Comparison of ENCODE assay signal across 25 mouse cellular contexts in the genomic region with DNA sequence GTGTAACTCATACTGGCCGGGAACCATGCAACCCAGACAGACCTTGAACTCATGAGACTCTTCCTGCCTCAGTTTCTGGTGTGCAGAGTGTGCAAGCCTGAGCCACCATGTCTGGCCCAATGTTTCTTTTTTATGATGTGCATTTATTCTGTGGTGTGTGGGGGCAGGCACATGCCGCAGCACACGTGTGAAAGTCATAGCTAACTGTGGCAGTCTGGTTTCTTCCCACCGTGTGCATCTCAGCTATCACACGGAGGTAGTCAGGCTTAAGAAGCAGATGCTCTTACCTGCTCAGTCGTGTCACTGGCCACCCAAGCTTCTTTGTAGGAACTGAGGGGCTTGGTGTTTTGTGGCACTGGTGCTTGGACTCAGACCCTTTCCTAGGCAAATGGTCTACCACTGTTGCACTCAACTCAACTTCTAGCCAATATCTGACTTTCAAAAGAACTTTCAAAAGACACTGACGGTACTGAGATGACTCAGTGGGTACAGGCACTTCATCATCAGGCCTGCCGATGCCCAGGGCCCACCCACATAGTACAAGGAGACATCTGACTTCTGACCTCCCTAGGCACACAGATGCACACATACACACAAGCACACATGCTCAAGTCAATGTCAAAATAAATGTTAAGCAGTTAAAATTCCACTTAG. TPM values are rescaled to one million over a fixed set of nuclear protein-coding genes. Genes with fewer than 3 reads are reported as not detected.
DNase-seq lines count a peak whose midpoint lies in the region; TF ChIP-seq lines count a peak whose summit lies in the region.
"Had no signal": no experiment of that assay in that cellular context is flagged by ENCODE, and none has a peak within 500 bp of the region (broad histone marks: within the 10 kb centered on the region; RNA-seq: fewer than 3 reads in every experiment).

No protein-coding gene starts in this region.

- H3K4me3 ChIP-seq in CH12.LX (replicated peaks in 1 of 3; ENCODE audit: low read depth in 2 of 3, low read length in 2 of 3, poor library complexity in 1 of 3): no peak overlapping the region
- no peak overlapping the region for H3K4me3 ChIP-seq in small intestine, adult 2 months (ENCODE audit: low read depth, low read length)
- H3K4me3 ChIP-seq: embryonic facial prominence, embryonic 13.5 days; embryonic facial prominence, embryonic 15.5 days; erythroblast, embryonic 14.5 days; forebrain, embryonic 10.5 days; forebrain, embryonic 12.5 days had no signal

- in situ Hi-C loops in CH12.LX (cut with MboI; ENCODE audit: low pct_ligation_motif_present, low pct_unique_long_range_greater_than_20kb, low sequenced_read_pairs): loop anchor here (10.0 kb wide), 1 partner anchor 162 kb away; no protein-coding TSS in a partner anchor

- TF ChIP-seq RAD21 in CH12.LX (IDR thresholded peaks at IDR 0.05; ENCODE audit: low read depth, low read length): no peak

- H3K9me3 ChIP-seq in CH12.LX (replicated peaks; ENCODE audit: low read length): no peaks in the 10 kb centered on the region
- H3K9me3 ChIP-seq: embryonic facial prominence, embryonic 13.5 days; embryonic facial prominence, embryonic 15.5 days; forebrain, embryonic 10.5 days; forebrain, embryonic 12.5 days had no signal

- H3K4me1 ChIP-seq in CH12.LX (ENCODE audit: control insufficient read depth in 1 of 2, insufficient read depth in 2 of 2): peaks cover 18 to 23% of the 10 kb centered on the region in 2 experiments
- peaks cover 53% of the 10 kb centered on the region for H3K4me1 ChIP-seq in small intestine, adult 2 months (ENCODE audit: control insufficient read depth, insufficient read depth, insufficient read length, low read length)

- H3K79me2 ChIP-seq in CH12.LX (replicated peaks; ENCODE audit: control insufficient read depth, extremely low read depth, insufficient read depth, poor library complexity, severe bottlenecking): no peaks in the 10 kb centered on the region

- H3K27ac ChIP-seq in CH12.LX (ENCODE audit: insufficient read depth, low read depth): no peak overlapping the region
- peak overlapping the region; percentile 91; the same call in 1 of the 2 replicates for H3K27ac ChIP-seq in small intestine, adult 2 months (ENCODE audit: insufficient read depth, low read depth, low read length)
- H3K27ac ChIP-seq: embryonic facial prominence, embryonic 13.5 days; embryonic facial prominence, embryonic 15.5 days; forebrain, embryonic 10.5 days; forebrain, embryonic 12.5 days had no signal

- dilution Hi-C loops in CH12.LX (cut with MboI; ENCODE audit: extremely low pct_ligation_motif_present, extremely low pct_unique_long_range_greater_than_20kb, low sequenced_read_pairs): no loop called here

- TF ChIP-seq CTCF in CH12.LX (conservative IDR thresholded peaks at IDR 0.05 in 1 of 2, IDR thresholded peaks at IDR 0.05 in 1 of 2; ENCODE audit: low read depth in 2 of 2, low read length in 2 of 2): no peak
- no peak for TF ChIP-seq CTCF in small intestine, adult 2 months (IDR thresholded peaks at IDR 0.05; ENCODE audit: extremely low read depth, insufficient read length, insufficient replicate concordance, low read depth, low read length)

- no peak for TF ChIP-seq POLR2A in CH12.LX (IDR thresholded peaks at IDR 0.05; ENCODE audit: low read depth, low read length)
- no peak for TF ChIP-seq POLR2A in small intestine, adult 2 months (IDR thresholded peaks at IDR 0.05; ENCODE audit: low read depth, low read length)

- peaks cover 10% of the 10 kb centered on the region for H3K27me3 ChIP-seq in CH12.LX (replicated peaks)
- H3K27me3 ChIP-seq in small intestine, adult 2 months (ENCODE audit: control insufficient read depth, insufficient read depth, low read length): no peaks in the 10 kb centered on the region
- H3K27me3 ChIP-seq: embryonic facial prominence, embryonic 15.5 days had no signal

- H3K36me3 ChIP-seq in CH12.LX (replicated peaks in 1 of 2; ENCODE audit: control insufficient read depth in 1 of 2, insufficient read depth in 1 of 2, low read length in 1 of 2): peaks cover 0 to 10% of the 10 kb centered on the region in 2 experiments
- H3K36me3 ChIP-seq in small intestine, adult 2 months (ENCODE audit: control insufficient read depth, insufficient read depth, low read length): no peaks in the 10 kb centered on the region
- H3K36me3 ChIP-seq: embryonic facial prominence, embryonic 13.5 days; embryonic facial prominence, embryonic 15.5 days; forebrain, embryonic 10.5 days; forebrain, embryonic 12.5 days had no signal

- peak; percentile 47 for DNase-seq in CD4-positive helper T cell, adult 2 months (ENCODE audit: low read depth, low spot score)
- DNase-seq in CH12.LX (ENCODE audit: extremely low read depth): peak; percentile 19
- no peak for DNase-seq in gastrocnemius, adult 8-10 months (ENCODE audit: low spot score in 2 of 2)
- DNase-seq in gastrocnemius, postnatal 4 days (ENCODE audit: low spot score in 2 of 2): no peak
- DNase-seq: adrenal gland, adult 2 months; adrenal gland, postnatal 10 days; adrenal gland, postnatal 25 days; cerebellum, adult 11 months; cerebellum, adult 8-10 months; cerebellum, adult 9-11 months; cerebellum, postnatal 14 days; cerebellum, postnatal 36 days; embryo, embryonic 11 days had no signal

- no peak overlapping the region for H3K9ac ChIP-seq in CH12.LX (ENCODE audit: insufficient read depth, low read depth)
- H3K9ac ChIP-seq: embryonic facial prominence, embryonic 13.5 days; embryonic facial prominence, embryonic 15.5 days; forebrain, embryonic 12.5 days had no signal

- 82% methylated on average over 8 of the region's 8 CpGs for whole genome bisulfite sequencing in small intestine, adult 2 months

- H3K4me2 ChIP-seq in CH12.LX (ENCODE audit: insufficient read depth, low read depth, poor library complexity, severe bottlenecking): no peak overlapping the region
- H3K4me2 ChIP-seq: embryonic facial prominence, embryonic 13.5 days; embryonic facial prominence, embryonic 15.5 days; forebrain, embryonic 12.5 days had no signal

- TF ChIP-seq EP300 in CH12.LX (IDR thresholded peaks at IDR 0.05; ENCODE audit: low read length): no peak

TF ChIP-seq in CH12.LX, 34 proteins besides CTCF, POLR2A, EP300 and RAD21 (continues in another document):
- TF ChIP-seq CHD1 (IDR thresholded peaks at IDR 0.05; ENCODE audit: low read depth, low read length) (no peak), ZMIZ1 (IDR thresholded peaks at IDR 0.05; ENCODE audit: low read depth, low read length) (no peak), USF2 (conservative IDR thresholded peaks at IDR 0.05; ENCODE audit: low read depth, low read length) (no peak), E2F4 (IDR thresholded peaks at IDR 0.05; ENCODE audit: insufficient replicate concordance, low read depth, low read length) (no peak), ELF1 (IDR thresholded peaks at IDR 0.05; ENCODE audit: low read depth, low read length) (no peak), NELFE (IDR thresholded peaks at IDR 0.05; ENCODE audit: low read depth, low read length) (no peak), ZKSCAN1 (IDR thresholded peaks at IDR 0.05; ENCODE audit: borderline replicate concordance, low read depth, low read length) (no peak), HCFC1 (IDR thresholded peaks at IDR 0.05; ENCODE audit: low read depth, low read length) (no peak), PAX5 (IDR thresholded peaks at IDR 0.05; ENCODE audit: low read length) (no peak), MXI1 (IDR thresholded peaks at IDR 0.05; ENCODE audit: low read depth, low read length) (no peak), ETS1 (conservative IDR thresholded peaks at IDR 0.05; ENCODE audit: low read depth, low read length) (no peak), BHLHE40 (IDR thresholded peaks at IDR 0.05; ENCODE audit: low read depth, low read length) (peak; percentile 57), MEF2A (IDR thresholded peaks at IDR 0.05; ENCODE audit: borderline replicate concordance, low read depth, low read length) (no peak), ZC3H11A (IDR thresholded peaks at IDR 0.05; ENCODE audit: low read depth, low read length) (no peak), POLR2AphosphoS2 (IDR thresholded peaks at IDR 0.05; ENCODE audit: low read depth, low read length) (no peak), MYC (IDR thresholded peaks at IDR 0.05; ENCODE audit: low read depth, low read length) (no peak), IRF4 (IDR thresholded peaks at IDR 0.05; ENCODE audit: low read depth, low read length) (peak; percentile 81), SIN3A (IDR thresholded peaks at IDR 0.05; ENCODE audit: low read length) (no peak), MAX (IDR thresholded peaks at IDR 0.05; ENCODE audit: low read length) (no peak)

RNA-seq across cellular contexts. Expression of a gene that starts 2.7 kb away (rescaled TPM):
- total RNA-seq in CH12.LX (2012; rRNA removed) (0.81 and 0.97 TPM in 2 replicates), CH12.LX (2014; rRNA removed) (0.11 TPM in 1 of 2 replicates, not detected in the other)
- polyA plus RNA-seq in CH12.LX (2012; ENCODE audit: insufficient read length, low read depth): 0.24 TPM in 1 of 2 replicates, not detected in the other
- 1.0 and 2.3 TPM in 2 replicates for polyA plus RNA-seq in small intestine, adult 2 months (2012; rRNA removed)
- total RNA-seq in gastrocnemius, adult 8-10 months (2022): under 1 TPM in 1 of 4 experiments, not detected in 3; 0.09 TPM
- not detected for total RNA-seq in gastrocnemius, postnatal 4 days (2021)
- total RNA-seq: common myeloid progenitor, adult 5-6 weeks had no signal
- polyA plus RNA-seq: embryonic facial prominence, embryonic 11.5 days; erythroblast, embryonic 14.5 days had no signal

RNA-seq across cellular contexts. Expression of a gene that starts 2.8 kb away (rescaled TPM):
- 9.2 and 11.1 TPM in 2 replicates for total RNA-seq in CH12.LX (2012; rRNA removed)
- total RNA-seq in CH12.LX (2014; rRNA removed): 1.4 and 1.7 TPM in 2 replicates
- 4.6 and 6.9 TPM in 2 replicates for polyA plus RNA-seq in CH12.LX (2012; ENCODE audit: insufficient read length, low read depth)
- polyA plus RNA-seq in small intestine, adult 2 months (2012; rRNA removed): 28.4 and 65.8 TPM in 2 replicates
- total RNA-seq in gastrocnemius, adult 8-10 months (2022): 1 to 10 TPM; 1.4 to 3.8 (median 2.3) TPM
- total RNA-seq in gastrocnemius, postnatal 4 days (2021): 1 to 10 TPM; 2.0 to 3.2 TPM
- polyA plus RNA-seq: erythroblast, embryonic 14.5 days had no signal

RNA-seq across cellular contexts. Expression of a gene that starts 11.5 kb away (rescaled TPM):
- total RNA-seq in CH12.LX (2012; rRNA removed) (not detected in 2 replicates), CH12.LX (2014; rRNA removed) (not detected in 2 replicates)
- 0.23 and 0.67 TPM in 2 replicates for polyA plus RNA-seq in CH12.LX (2012; ENCODE audit: insufficient read length, low read depth)
- polyA plus RNA-seq in small intestine, adult 2 months (2012; rRNA removed): 0.06 TPM in 1 of 2 replicates, not detected in the other
- not detected for total RNA-seq in gastrocnemius, adult 8-10 months (2022)
- total RNA-seq in gastrocnemius, postnatal 4 days (2021): not detected
- total RNA-seq: adrenal gland, adult 2 months; adrenal gland, postnatal 10 days; adrenal gland, postnatal 25 days; adrenal gland, postnatal 4 days; common myeloid progenitor, adult 5-6 weeks; ES-E14 had no signal
- polyA plus RNA-seq: adrenal gland, adult 2 months; embryonic facial prominence, embryonic 11.5 days; erythroblast, embryonic 14.5 days had no signal

RNA-seq across cellular contexts. Expression of a gene that starts 15.7 kb away (rescaled TPM):
- 49.9 and 53.8 TPM in 2 replicates for total RNA-seq in CH12.LX (2012; rRNA removed)
- 37.5 and 41.4 TPM in 2 replicates for total RNA-seq in CH12.LX (2014; rRNA removed)
- 28.5 and 33.3 TPM in 2 replicates for polyA plus RNA-seq in CH12.LX (2012; ENCODE audit: insufficient read length, low read depth)
- polyA plus RNA-seq in small intestine, adult 2 months (2012; rRNA removed): 86.2 and 133 TPM in 2 replicates
- total RNA-seq in gastrocnemius, adult 8-10 months (2022): 1 to 10 TPM; 4.3 to 5.1 (median 4.6) TPM
- total RNA-seq in gastrocnemius, postnatal 4 days (2021): 10 to 100 TPM; 17.8 to 22.4 TPM

RNA-seq across cellular contexts. Expression of a gene that starts 31.9 kb away (rescaled TPM):
- not detected in 2 replicates for total RNA-seq in CH12.LX (2012; rRNA removed)
- total RNA-seq in CH12.LX (2014; rRNA removed): not detected in 2 replicates
- polyA plus RNA-seq in CH12.LX (2012; ENCODE audit: insufficient read length, low read depth): 0.41 and 0.46 TPM in 2 replicates
- not detected in 2 replicates for polyA plus RNA-seq in small intestine, adult 2 months (2012; rRNA removed)
- total RNA-seq in gastrocnemius, adult 8-10 months (2022): not detected
- total RNA-seq in gastrocnemius, postnatal 4 days (2021): not detected
- total RNA-seq: adrenal gland, adult 2 months; adrenal gland, postnatal 25 days; common myeloid progenitor, adult 5-6 weeks; ES-E14; MEL had no signal
- polyA plus RNA-seq: adrenal gland, adult 2 months; C2C12; erythroblast, embryonic 14.5 days had no signal

Comparison
In these comparisons a context has a peak if more than half of its experiments do, and no peak if none do; other contexts are left out.
1. DNase-seq: peak in CD4-positive helper T cell, adult 2 months (single experiment) and CH12.LX (single experiment); none in gastrocnemius, adult 8-10 months (0 of 2) and gastrocnemius, postnatal 4 days (0 of 2).